Mouse (Mus musculus) hindbrain, embryonic 12.5 days (tissue): Measurements from ENCODE around the gene Ikzf3. TPM values are rescaled to one million over a fixed set of nuclear protein-coding genes. Genes with fewer than 3 reads are reported as not detected.

Experiments
- ATAC-seq: fragments of 200-750 bp; cut with Nextera tagmentation; 2 replicates; pipeline ENCODE4 v1.8.0; 2017; ENCODE audit warnings: moderate TSS enrichment; ENCODE audit not compliant: low FRiP score
- H3K27ac ChIP-seq: fragments of 300-500 bp; sonication (generic); 2 replicates; pipeline ENCODE4 v1.5.1; 2016; ENCODE audit warnings: mild to moderate bottlenecking
- H3K27me3 ChIP-seq: fragments of 300-500 bp; sonication (generic); 2 replicates; pipeline ENCODE4 v1.6.1; 2016; ENCODE audit warnings: mild to moderate bottlenecking
- H3K36me3 ChIP-seq: fragments of 300-500 bp; sonication (generic); 2 replicates; pipeline ENCODE4 v1.6.1; 2016; ENCODE audit warnings: mild to moderate bottlenecking
- H3K4me1 ChIP-seq: fragments of 300-500 bp; sonication (generic); 2 replicates; pipeline ENCODE4 v1.6.1; 2016
- H3K4me2 ChIP-seq: fragments of 300-500 bp; sonication (generic); replicated peaks from 2 replicates; pipeline ENCODE4 v1.6.1; 2016; ENCODE audit warnings: mild to moderate bottlenecking
- H3K4me3 ChIP-seq: fragments of 300-500 bp; sonication (generic); 2 replicates; pipeline ENCODE4 v1.5.1; 2016; ENCODE audit warnings: mild to moderate bottlenecking
- H3K9ac ChIP-seq: fragments of 300-500 bp; sonication (generic); 2 replicates; pipeline ENCODE4 v1.6.1; 2016; ENCODE audit warnings: mild to moderate bottlenecking, moderate library complexity
- H3K9me3 ChIP-seq: fragments of 300-500 bp; sonication (generic); replicated peaks from 2 replicates; pipeline ENCODE4 v1.6.1; 2016; ENCODE audit warnings: mild to moderate bottlenecking
- WGBS: fragments of 180-500 bp; shearing (Covaris S2); methylation state at CpG from one replicate; pipeline ENCODE4 v1.1.7; 2016; 5-methylcytosine and 5-hydroxymethylcytosine counted together
- polyA plus RNA-seq: library from polyadenylated mRNA; unstranded; fragments of >200 nt; fragmentation: Nextera tagmentation; extraction: Ambion mirVana; gene quantifications from 2 replicates; pipeline ENCODE4 v1.2.1, GENCODE M21; 2016

Gene Ikzf3
- polyA plus RNA-seq, 1 experiment from 2014 or later = not detected

- H3K27me3 ChIP-seq = peaks cover 3% of the 10 kb centered on the region
- ATAC-seq = no peak
- no peaks in the 10 kb centered on the region for H3K9me3 ChIP-seq
- no peaks in the 10 kb centered on the region for H3K36me3 ChIP-seq
- no peak overlapping the region for H3K9ac ChIP-seq
- no peaks in the 10 kb centered on the region for H3K4me1 ChIP-seq
- H3K4me3 ChIP-seq = no peak overlapping the region
- H3K4me2 ChIP-seq = no peak overlapping the region
- H3K27ac ChIP-seq = no peak overlapping the region
- WGBS = 67% methylated on average over 12 of the region's 12 CpGs
Measured at GRCm38 (mm10) chr11:98555124-98555700, 9.4 kb upstream of the Ikzf3 start.

DNA sequence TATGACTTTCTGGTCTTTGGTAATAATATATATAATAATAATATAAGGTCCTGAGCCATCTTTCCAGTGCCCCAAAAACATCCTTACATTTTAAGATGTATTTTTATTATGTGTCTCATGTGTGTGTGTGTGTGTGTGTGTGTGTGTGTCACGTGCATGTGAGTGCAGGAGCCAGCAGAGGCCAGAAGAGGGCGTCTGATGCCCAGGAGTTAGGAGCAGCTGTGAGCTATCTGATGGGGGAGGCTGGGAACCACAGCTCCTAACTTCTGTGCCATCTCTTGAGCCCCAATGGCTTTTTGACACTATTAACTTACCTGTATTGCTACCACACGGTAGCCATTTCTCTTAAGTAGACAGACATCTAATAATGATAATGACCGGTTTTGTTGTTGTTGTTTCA lies 8.1 kb upstream of the Ikzf3 start:
- 90% methylated on average over 4 of the region's 4 CpGs for WGBS
- Histone ChIP-seq H3K4me3 (no peak overlapping the region), H3K27me3 (peaks cover 15% of the 10 kb centered on the region), H3K9me3 (no peaks in the 10 kb centered on the region), H3K4me1 (no peaks in the 10 kb centered on the region), H3K36me3 (no peaks in the 10 kb centered on the region), H3K4me2 (no peak overlapping the region), H3K9ac (no peak overlapping the region), H3K27ac (no peak overlapping the region)
- ATAC-seq = no peak

GRCm38 (mm10) chr11:98550975-98551828 lies 5.4 kb upstream of the Ikzf3 start, which contains the start of gene Zpbp2:
Gene Zpbp2 (plus strand): TSS chr11:98551097.
- H3K27me3 ChIP-seq = peaks cover 42% of the 10 kb centered on the region
- peak; percentile 98 for ATAC-seq
- peak within 1 kb of the TSS; percentile 71 for H3K9ac ChIP-seq
- peak within 1 kb of the TSS; percentile 71 for H3K4me3 ChIP-seq
- no peaks in the 10 kb centered on the region for H3K36me3 ChIP-seq
- peak within 1 kb of the TSS; percentile 86 for H3K27ac ChIP-seq
- H3K4me1 ChIP-seq = no peaks in the 10 kb centered on the region
- H3K4me2 ChIP-seq = peak within 1 kb of the TSS; percentile 65
- WGBS = under 1% methylated on average over 50 of the region's 51 CpGs
- no peaks in the 10 kb centered on the region for H3K9me3 ChIP-seq

GRCm38 (mm10) chr11:98550311-98550974 lies 4.6 kb upstream of the Ikzf3 start:
- Histone ChIP-seq H3K4me2 (peak overlapping the region; percentile 65), H3K27ac (no peak overlapping the region), H3K36me3 (no peaks in the 10 kb centered on the region), H3K27me3 (peaks cover 50% of the 10 kb centered on the region), H3K4me3 (peak overlapping the region; percentile 71), H3K4me1 (peaks cover 6% of the 10 kb centered on the region), H3K9me3 (no peaks in the 10 kb centered on the region), H3K9ac (peak overlapping the region; percentile 71; the same call in 1 of the 2 replicates)
- WGBS = 20% methylated on average over 20 of the region's 20 CpGs
- ATAC-seq = no peak

- Histone ChIP-seq H3K36me3 (no peaks in the 10 kb centered on the region), H3K27ac (no peak overlapping the region), H3K4me2 (no peak overlapping the region), H3K4me3 (no peak overlapping the region), H3K4me1 (peaks cover 9% of the 10 kb centered on the region), H3K9ac (no peak overlapping the region), H3K9me3 (no peaks in the 10 kb centered on the region), H3K27me3 (peaks cover 58% of the 10 kb centered on the region)
- WGBS = 70% methylated on average over 4 of the region's 4 CpGs
- no peak for ATAC-seq
Measured at GRCm38 (mm10) chr11:98549363-98549762, 3.5 kb upstream of the Ikzf3 start.

- no peak for ATAC-seq
- no peak overlapping the region for H3K4me2 ChIP-seq
- peaks cover 9% of the 10 kb centered on the region for H3K4me1 ChIP-seq
- H3K36me3 ChIP-seq = no peaks in the 10 kb centered on the region
- no peaks in the 10 kb centered on the region for H3K9me3 ChIP-seq
- no peak overlapping the region for H3K27ac ChIP-seq
- no peak overlapping the region for H3K9ac ChIP-seq
- H3K27me3 ChIP-seq = peaks cover 74% of the 10 kb centered on the region
- no peak overlapping the region for H3K4me3 ChIP-seq
- WGBS = 62% methylated on average over 3 of the region's 3 CpGs
Measured at GRCm38 (mm10) chr11:98547308-98547693, 1.5 kb upstream of the Ikzf3 start.

GRCm38 (mm10) chr11:98546529-98547307 lies 887 bp upstream of the Ikzf3 start:
- peaks cover 9% of the 10 kb centered on the region for H3K4me1 ChIP-seq
- no peaks in the 10 kb centered on the region for H3K36me3 ChIP-seq
- ATAC-seq = no peak
- H3K4me2 ChIP-seq = no peak overlapping the region
- WGBS = 41% methylated on average over 12 of the region's 12 CpGs
- no peak overlapping the region for H3K27ac ChIP-seq
- H3K4me3 ChIP-seq = no peak overlapping the region
- H3K9ac ChIP-seq = no peak overlapping the region
- H3K27me3 ChIP-seq = peaks cover 80% of the 10 kb centered on the region
- H3K9me3 ChIP-seq = no peaks in the 10 kb centered on the region

- Histone ChIP-seq H3K27ac (no peak overlapping the region), H3K9ac (peak overlapping the region; percentile 59), H3K36me3 (no peaks in the 10 kb centered on the region), H3K9me3 (no peaks in the 10 kb centered on the region), H3K27me3 (peaks cover 83% of the 10 kb centered on the region), H3K4me3 (peak overlapping the region; percentile 45), H3K4me1 (peaks cover 9% of the 10 kb centered on the region), H3K4me2 (peak overlapping the region; percentile 79)
- ATAC-seq = no peak
- 4% methylated on average over 16 of the region's 16 CpGs for WGBS
Measured at GRCm38 (mm10) chr11:98544890-98545677, 747 bp downstream of the Ikzf3 start.

DNA sequence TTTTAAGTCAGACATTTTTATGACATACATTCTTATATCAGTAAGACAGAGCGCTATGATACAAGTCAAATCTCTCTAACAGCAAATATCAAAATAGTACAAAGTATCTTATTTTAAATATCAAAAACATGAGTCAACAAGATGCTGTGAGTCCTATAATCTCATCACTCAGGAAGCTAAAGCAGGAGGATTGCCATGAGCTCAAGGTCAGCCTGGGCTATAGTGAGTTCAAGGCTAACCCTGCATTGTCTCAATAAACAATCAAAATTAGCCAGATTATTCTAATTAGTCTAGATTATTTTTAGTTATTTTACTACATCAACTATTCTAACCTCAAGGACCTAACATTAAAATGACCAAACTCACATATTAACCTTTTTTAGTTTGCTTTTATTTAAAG lies 2.4 kb downstream of the Ikzf3 start:
- Histone ChIP-seq H3K27ac (no peak overlapping the region), H3K9ac (no peak overlapping the region), H3K4me3 (no peak overlapping the region), H3K27me3 (peaks cover 67% of the 10 kb centered on the region), H3K4me1 (peaks cover 9% of the 10 kb centered on the region), H3K4me2 (no peak overlapping the region), H3K36me3 (no peaks in the 10 kb centered on the region), H3K9me3 (no peaks in the 10 kb centered on the region)
- 81% methylated on average over 1 of the region's 1 CpGs for WGBS
- no peak for ATAC-seq

- Histone ChIP-seq H3K27me3 (peaks cover 58% of the 10 kb centered on the region), H3K36me3 (no peaks in the 10 kb centered on the region), H3K27ac (no peak overlapping the region), H3K9ac (no peak overlapping the region), H3K4me1 (peaks cover 9% of the 10 kb centered on the region), H3K4me3 (no peak overlapping the region), H3K9me3 (no peaks in the 10 kb centered on the region), H3K4me2 (no peak overlapping the region)
- ATAC-seq = no peak
- WGBS = 75% methylated on average over 8 of the region's 8 CpGs
Measured at GRCm38 (mm10) chr11:98542553-98542952, 3.3 kb downstream of the Ikzf3 start.

GRCm38 (mm10) chr11:98540319-98540718 lies 5.5 kb downstream of the Ikzf3 start:
- no peak overlapping the region for H3K9ac ChIP-seq
- ATAC-seq = no peak
- H3K9me3 ChIP-seq = no peaks in the 10 kb centered on the region
- peaks cover 36% of the 10 kb centered on the region for H3K27me3 ChIP-seq
- H3K36me3 ChIP-seq = no peaks in the 10 kb centered on the region
- H3K4me2 ChIP-seq = no peak overlapping the region
- H3K4me3 ChIP-seq = no peak overlapping the region
- no peak overlapping the region for H3K27ac ChIP-seq
- peaks cover 1% of the 10 kb centered on the region for H3K4me1 ChIP-seq
- 83% methylated on average over 5 of the region's 5 CpGs for WGBS
